Mouse (Mus musculus) megakaryocyte, embryonic 14.5 days (primary cell): ENCODE measurements at regions not wholly inside any gene's neighbourhood (a gene's known extent, or its start where the extent isn't known, plus 50 kb on each side); places are given as distances from the start of the nearest gene placed in this dataset.

Experiments used
- FLI1 ChIP-seq: IDR thresholded peaks from 2 replicates; pipeline ENCODE4 v1.6.1; 2012; ENCODE audit warnings: low read length, inconsistent platforms, mixed read lengths
- GATA1 ChIP-seq: IDR thresholded peaks from 3 replicates; pipeline ENCODE4 v1.6.1; 2012; ENCODE audit warnings: mixed read lengths, low read length, inconsistent platforms, borderline replicate concordance

- TF ChIP-seq GATA1 (no peak), FLI1 (no peak)
These were observed 490.6 kb downstream of the Bnc2 start for GRCm38 (mm10) chr4:84184436-84184835.
